Mouse (Mus musculus): ENCODE data around the gene Il12b. TPM values are rescaled to one million over a fixed set of nuclear protein-coding genes. Genes with fewer than 3 reads are reported as not detected.

Gene Il12b
- total RNA-seq, 2 experiments from 2014 or later = not detected

Other genes starting within 250 kb of the Il12b start
- 10 to 100 TPM; 33.7 to 37.9 TPM for gene Ublcp1, start 70.4 kb downstream of the Il12b start, total RNA-seq (2021)
- 100 to 1,000 TPM in 1 of 2 experiments, 10 to 100 TPM in 1; 95.9 to 106 TPM for gene Rnf145, start 118.9 kb downstream of the Il12b start, total RNA-seq (2021)
- 1 to 10 TPM; 3.6 to 5.0 TPM for gene Ebf1, start 217.3 kb downstream of the Il12b start, total RNA-seq (2021)